Mouse (Mus musculus) megakaryocyte, embryonic 14.5 days (primary cell): Measurements from ENCODE around the gene Cacna1b.

ENCODE experiments used
- FLI1 ChIP-seq: IDR thresholded peaks from 2 replicates; pipeline ENCODE4 v1.6.1; 2012; ENCODE audit warnings: low read length, inconsistent platforms, mixed read lengths
- GATA1 ChIP-seq: IDR thresholded peaks from 3 replicates; pipeline ENCODE4 v1.6.1; 2012; ENCODE audit warnings: mixed read lengths, low read length, inconsistent platforms, borderline replicate concordance

GRCm38 (mm10) chr2:24668598-24668997 lies 94.4 kb downstream of the Cacna1b start:
- TF ChIP-seq GATA1 (no peak), FLI1 (no peak)
